Mouse (Mus musculus): ENCODE results near the gene H2-Oa.

GRCm38 (mm10) chr17:34090923-34091322 is 1.2 kb upstream of the H2-Oa start:
- no peak for TF ChIP-seq EP300 (optimal IDR thresholded peaks at IDR 0.05)
- TF ChIP-seq CTCF (IDR thresholded peaks at IDR 0.05; ENCODE audit: low read depth), result peak; percentile 57
